Mouse (Mus musculus) MEL (cell line): ENCODE results near the gene Zfp661. TPM values are rescaled to one million over a fixed set of nuclear protein-coding genes. Genes with fewer than 3 reads are reported as not detected.

Experiments
- DNase-seq: peaks from one replicate; pipeline ENCODE4 v3.0.0; 2011; ENCODE audit warnings: low read depth, low spot score
- H3K27ac ChIP-seq: 2 replicates; pipeline ENCODE4 v1.5.1; 2012; ENCODE audit warnings: low read depth, mild to moderate bottlenecking, control low read depth, low read length, moderate library complexity; ENCODE audit not compliant: control insufficient read depth
- H3K27me3 ChIP-seq, 2 experiments: fragments of 150-350 bp in 1 of 2; sonication (generic) in 1 of 2; 2 replicates each; pipeline ENCODE4 v1.6.1; 2012; ENCODE audit warnings: low read length in 2 of 2, mild to moderate bottlenecking in 2 of 2, improper control_type of control experiment in 1 of 2, moderate library complexity in 1 of 2; ENCODE audit not compliant: insufficient read depth in 2 of 2, control insufficient read depth in 1 of 2
- H3K36me3 ChIP-seq, 2 experiments: 2 replicates each; pipeline ENCODE4 v1.6.1; 2012 to 2014; ENCODE audit warnings: low read length in 2 of 2, improper control_type of control experiment in 1 of 2, inconsistent platforms in 1 of 2, mild to moderate bottlenecking in 1 of 2; ENCODE audit not compliant: insufficient read depth in 2 of 2, control insufficient read depth in 1 of 2
- H3K4me1 ChIP-seq, 2 experiments: fragments of 150-350 bp in 1 of 2; sonication (generic) in 1 of 2; 2 replicates each; pipeline ENCODE4 v1.6.1; 2012; ENCODE audit warnings: low read length in 2 of 2, improper control_type of control experiment in 1 of 2, mild to moderate bottlenecking in 1 of 2; ENCODE audit not compliant: insufficient read depth in 2 of 2, control insufficient read depth in 1 of 2
- H3K4me3 ChIP-seq, 2 experiments: fragments of 150-350 bp in 1 of 2; sonication (generic) in 1 of 2; 2 replicates each; pipeline ENCODE4 v1.5.1; 2012; ENCODE audit warnings: low read depth in 2 of 2, low read length in 2 of 2, mild to moderate bottlenecking in 2 of 2, moderate library complexity in 2 of 2, control low read depth in 1 of 2, improper control_type of control experiment in 1 of 2; ENCODE audit not compliant: control insufficient read depth in 1 of 2, insufficient read depth in 1 of 2
- H3K79me2 ChIP-seq: 2 replicates; pipeline ENCODE4 v1.6.1; 2012; ENCODE audit warnings: mild to moderate bottlenecking, low read length, moderate library complexity; ENCODE audit not compliant: control insufficient read depth, poor library complexity, insufficient read depth
- H3K9ac ChIP-seq: 2 replicates; pipeline ENCODE4 v1.6.1; 2012; ENCODE audit warnings: low read depth, mild to moderate bottlenecking, control low read depth, low read length, moderate library complexity; ENCODE audit not compliant: control insufficient read depth, poor library complexity, severe bottlenecking
- H3K9me3 ChIP-seq: fragments of 150-350 bp; sonication (generic); replicated peaks from 2 replicates; pipeline ENCODE4 v1.6.1; 2012; ENCODE audit warnings: mild to moderate bottlenecking, low read length, improper control_type of control experiment, moderate library complexity; ENCODE audit not compliant: insufficient read depth
- CHD2 ChIP-seq: IDR thresholded peaks from 2 replicates; pipeline ENCODE4 v1.6.1; 2011; ENCODE audit warnings: low read length, improper control_type of control experiment
- CTCF ChIP-seq, 3 experiments: IDR thresholded peaks in 2 of 3; conservative IDR thresholded peaks in 1 of 3; 2 replicates each; pipeline ENCODE4 v1.5.1; 2011 to 2012; ENCODE audit warnings: low read length in 3 of 3, low read depth in 2 of 3, mild to moderate bottlenecking in 2 of 3, improper control_type of control experiment in 1 of 3, inconsistent platforms in 1 of 3, mixed read lengths in 1 of 3, moderate library complexity in 1 of 3; ENCODE audit not compliant: control insufficient read depth in 1 of 3, insufficient read depth in 1 of 3, poor library complexity in 1 of 3, severe bottlenecking in 1 of 3
- ELF1 ChIP-seq: IDR thresholded peaks from 2 replicates; pipeline ENCODE4 v1.6.1; 2014; ENCODE audit warnings: low read depth, mild to moderate bottlenecking, inconsistent platforms, low read length, improper control_type of control experiment, moderate library complexity
- GABPA ChIP-seq: IDR thresholded peaks from 2 replicates; pipeline ENCODE4 v1.6.1; 2012; ENCODE audit warnings: low read depth, mild to moderate bottlenecking, inconsistent platforms, low read length, improper control_type of control experiment, moderate library complexity
- GATA1 ChIP-seq: IDR thresholded peaks from 2 replicates; pipeline ENCODE4 v1.6.1; 2011; ENCODE audit warnings: low read depth, low read length, improper control_type of control experiment
- HCFC1 ChIP-seq: IDR thresholded peaks from 2 replicates; pipeline ENCODE4 v1.6.1; 2012; ENCODE audit warnings: low read depth, mild to moderate bottlenecking, inconsistent platforms, low read length, improper control_type of control experiment, moderate library complexity
- KAT2A ChIP-seq: conservative IDR thresholded peaks from 2 replicates; pipeline ENCODE4 v1.6.1; 2012; ENCODE audit warnings: low read depth, low read length, improper control_type of control experiment, inconsistent platforms
- MAFK ChIP-seq: IDR thresholded peaks from 2 replicates; pipeline ENCODE4 v1.6.1; 2011; ENCODE audit warnings: low read depth, mild to moderate bottlenecking, low read length, improper control_type of control experiment, borderline replicate concordance
- MAX ChIP-seq: IDR thresholded peaks from 2 replicates; pipeline ENCODE4 v1.6.1; 2011; ENCODE audit warnings: low read length, improper control_type of control experiment
- MAZ ChIP-seq: IDR thresholded peaks from 2 replicates; pipeline ENCODE4 v1.6.1; 2012; ENCODE audit warnings: low read depth, mild to moderate bottlenecking, inconsistent platforms, low read length, improper control_type of control experiment
- MYB ChIP-seq: IDR thresholded peaks from 2 replicates; pipeline ENCODE4 v1.6.1; 2011; ENCODE audit warnings: mild to moderate bottlenecking, low read depth, low read length, improper control_type of control experiment
- MYC ChIP-seq: IDR thresholded peaks from 2 replicates; pipeline ENCODE4 v1.6.1; 2011; ENCODE audit warnings: low read depth, mild to moderate bottlenecking, low read length, improper control_type of control experiment, moderate library complexity
- NRF1 ChIP-seq: IDR thresholded peaks from 2 replicates; pipeline ENCODE4 v1.6.1; 2014; ENCODE audit warnings: low read depth, mild to moderate bottlenecking, inconsistent platforms, low read length, improper control_type of control experiment, moderate library complexity; ENCODE audit not compliant: poor library complexity, insufficient read depth, severe bottlenecking
- POLR2AphosphoS2 ChIP-seq: IDR thresholded peaks from 2 replicates; pipeline ENCODE4 v1.6.1; 2011; ENCODE audit warnings: low read length, improper control_type of control experiment
- RAD21 ChIP-seq: IDR thresholded peaks from 2 replicates; pipeline ENCODE4 v1.6.1; 2011; ENCODE audit warnings: mild to moderate bottlenecking, low read depth, low read length, improper control_type of control experiment
- RCOR1 ChIP-seq: IDR thresholded peaks from 2 replicates; pipeline ENCODE4 v1.6.1; 2012; ENCODE audit warnings: low read depth, mild to moderate bottlenecking, inconsistent platforms, low read length, improper control_type of control experiment
- SMC3 ChIP-seq: IDR thresholded peaks from 2 replicates; pipeline ENCODE4 v1.6.1; 2011; ENCODE audit warnings: low read depth, low read length, improper control_type of control experiment
- TAL1 ChIP-seq: IDR thresholded peaks from 2 replicates; pipeline ENCODE4 v1.6.1; 2012; ENCODE audit warnings: mild to moderate bottlenecking, inconsistent platforms, low read length, moderate library complexity, mixed read lengths
- USF1 ChIP-seq: IDR thresholded peaks from 2 replicates; pipeline ENCODE4 v1.6.1; 2014; ENCODE audit warnings: low read depth, mild to moderate bottlenecking, inconsistent platforms, low read length, improper control_type of control experiment, moderate library complexity
- ZNF384 ChIP-seq: IDR thresholded peaks from 2 replicates; pipeline ENCODE4 v1.6.1; 2012; ENCODE audit warnings: low read depth, mild to moderate bottlenecking, inconsistent platforms, low read length, improper control_type of control experiment
- polyA plus RNA-seq, 2 experiments: library from polyadenylated mRNA; stranded (reverse) in 1 of 2; unstranded in 1 of 2; fragments of >175 nt in 1 of 2; fragments of >200 nt in 1 of 2; gene quantifications; 2 replicates each; pipeline versions ENCODE4 v1.2.1 to v1.2.4; 2012; ENCODE audit warnings: low replicate concordance in 2 of 2, low read depth in 1 of 2; ENCODE audit not compliant: insufficient read length in 2 of 2, insufficient read depth in 1 of 2, missing spikeins in 1 of 2
- total RNA-seq: library from RNA; depleted of rRNA; stranded (reverse); fragments of 300-350 nt; gene quantifications from 2 replicates; pipeline ENCODE4 v1.2.3, GENCODE M21; 2012

Gene Zfp661
- total and polyA plus RNA-seq, 3 experiments, result 4.2 to 5.9 TPM; not detected in 1

GRCm38 (mm10) chr2:127541185-127541584 is 45.7 kb downstream of the Zfp661 start, which contains the start of gene Prom2:
Gene Prom2 (minus strand): TSS chr2:127541467.
- H3K36me3 ChIP-seq, result no peaks in the 10 kb centered on the region
- no peaks in the 10 kb centered on the region for H3K9me3 ChIP-seq
- DNase-seq, result no peak
- H3K4me1 ChIP-seq, result no peaks in the 10 kb centered on the region
- no peak for TF ChIP-seq NRF1
- TF ChIP-seq ELF1, result no peak
- TF ChIP-seq GABPA, result no peak
- no peak for TF ChIP-seq KAT2A
- TF ChIP-seq USF1, result no peak
- no peak for TF ChIP-seq CHD2
- no peak for TF ChIP-seq CTCF (IDR thresholded peaks at IDR 0.05 in 2 of 3, conservative IDR thresholded peaks at IDR 0.05 in 1 of 3; ENCODE audit: control insufficient read depth in 1 of 3, insufficient read depth in 1 of 3, low read depth in 2 of 3, low read length in 3 of 3, poor library complexity in 1 of 3, severe bottlenecking in 1 of 3)
- TF ChIP-seq MAX, result no peak
- no peak for TF ChIP-seq RCOR1
- TF ChIP-seq MYB, result no peak
- no peak for TF ChIP-seq HCFC1
- no peak for TF ChIP-seq MAFK
- H3K9ac ChIP-seq, result no peak within 1 kb of the TSS
- H3K27me3 ChIP-seq, result no peaks in the 10 kb centered on the region; a peak in 2 of 4 replicates
- no peak within 1 kb of the TSS for H3K27ac ChIP-seq
- H3K79me2 ChIP-seq, result no peaks in the 10 kb centered on the region
- H3K4me3 ChIP-seq, result no peak within 1 kb of the TSS

- Histone ChIP-seq H3K27ac (no peak overlapping the region), H3K4me1 (no peaks in the 10 kb centered on the region), H3K79me2 (no peaks in the 10 kb centered on the region), H3K36me3 (no peaks in the 10 kb centered on the region), H3K9ac (no peak overlapping the region), H3K9me3 (no peaks in the 10 kb centered on the region), H3K4me3 (no peak overlapping the region), H3K27me3 (no peaks in the 10 kb centered on the region; a peak in 2 of 4 replicates)
- TF ChIP-seq RCOR1 (no peak), MYC (no peak), MAFK (no peak), HCFC1 (no peak), POLR2AphosphoS2 (no peak), MAZ (no peak), GATA1 (no peak), KAT2A (no peak), TAL1 (no peak), RAD21 (peak; percentile 5), CTCF (IDR thresholded peaks at IDR 0.05 in 2 of 3, conservative IDR thresholded peaks at IDR 0.05 in 1 of 3; ENCODE audit: control insufficient read depth in 1 of 3, insufficient read depth in 1 of 3, low read depth in 2 of 3, low read length in 3 of 3, poor library complexity in 1 of 3, severe bottlenecking in 1 of 3) (peak; percentile 34 to 44 (median 43)), SMC3 (peak; percentile 44), ZNF384 (no peak)
- DNase-seq, result peak; percentile 24
These were observed 47.4 kb downstream of the Zfp661 start for GRCm38 (mm10) chr2:127539494-127539893.
